Mouse (Mus musculus) WW6 (cell line): ENCODE measurements around the gene Wfdc16.
"Not testable (repeated sequence)": the region's sequence is repeated elsewhere in the genome, so short reads cannot be mapped to it uniquely, and the experiment has no call there.

ENCODE experiments used
- DNase-seq: peaks from one replicate; pipeline ENCODE4 v3.0.0-alpha.2; 2013; ENCODE audit warnings: low read depth, low spot score

Gene Wfdc16

DNA sequence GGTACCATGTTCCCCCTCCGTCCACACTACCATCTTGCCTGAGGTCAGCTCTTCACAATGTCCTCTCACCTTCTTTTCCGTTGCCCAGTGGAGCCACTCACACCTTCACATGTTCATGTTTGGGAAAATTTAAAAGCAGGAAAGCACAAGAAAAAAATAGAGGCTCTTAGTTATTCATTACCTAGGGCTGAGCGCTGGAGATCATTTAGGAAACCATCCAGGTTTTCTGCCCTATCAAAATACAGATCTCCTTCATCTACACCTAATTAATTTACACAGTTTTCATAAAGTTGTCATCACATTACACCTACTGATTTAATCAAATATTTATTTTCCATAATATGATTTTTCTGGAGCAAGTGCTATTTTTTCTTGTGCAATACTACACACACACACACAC, at the start of gene Wfdc16:
Gene Wfdc16, minus strand, starts transcription at position 101 of the 400 bp plus-strand sequence.
- no peak for DNase-seq

- DNase-seq = no peak
These were observed 46.2 kb upstream of the Wfdc16 start, which contains the start of gene Wfdc13 for GRCm38 (mm10) chr2:164684807-164685206. Gene Wfdc13 (plus strand): TSS chr2:164685107.

- no peak for DNase-seq
These were observed 41.3 kb upstream of the Wfdc16 start for GRCm38 (mm10) chr2:164679906-164680305.

GRCm38 (mm10) chr2:164678848-164679625, 40.4 kb upstream of the Wfdc16 start:
- peak; percentile 91 for DNase-seq

DNA sequence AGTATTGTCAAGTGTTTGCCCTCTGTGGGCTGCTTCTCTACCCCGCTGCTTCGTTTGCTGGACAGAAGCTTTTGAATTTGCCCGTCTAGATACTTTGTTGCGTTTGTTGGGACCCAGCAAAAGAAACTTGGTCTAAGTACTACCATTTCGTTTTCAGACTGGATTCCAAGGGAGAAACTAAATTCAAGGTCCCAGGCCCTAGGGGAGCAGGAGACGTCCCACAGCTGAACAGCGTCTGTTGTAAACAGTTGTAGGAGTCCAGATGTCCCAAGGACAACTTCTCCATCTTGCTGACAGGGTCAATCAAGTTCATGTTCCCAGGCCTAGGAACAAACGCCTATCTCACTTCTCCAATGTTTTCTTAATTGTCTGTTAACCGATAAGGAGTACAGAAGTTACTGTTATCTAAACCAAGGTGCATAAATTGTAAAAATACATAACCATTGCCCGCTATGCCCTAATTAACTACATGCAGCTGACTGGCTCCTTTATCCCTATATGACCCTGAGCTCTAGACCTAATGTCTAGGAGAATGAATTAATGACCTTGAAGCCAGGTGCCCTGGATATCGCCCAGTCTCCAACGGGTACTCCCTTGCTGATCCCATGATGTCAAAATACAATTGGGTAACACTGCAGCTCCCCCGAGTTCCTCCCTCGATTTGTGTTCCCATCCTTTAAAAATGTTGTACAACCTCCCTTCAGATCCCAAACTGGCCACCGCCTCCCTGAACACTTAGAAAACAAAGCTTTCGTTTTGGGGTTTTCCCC, 38.5 kb upstream of the Wfdc16 start:
- DNase-seq = no peak

DNA sequence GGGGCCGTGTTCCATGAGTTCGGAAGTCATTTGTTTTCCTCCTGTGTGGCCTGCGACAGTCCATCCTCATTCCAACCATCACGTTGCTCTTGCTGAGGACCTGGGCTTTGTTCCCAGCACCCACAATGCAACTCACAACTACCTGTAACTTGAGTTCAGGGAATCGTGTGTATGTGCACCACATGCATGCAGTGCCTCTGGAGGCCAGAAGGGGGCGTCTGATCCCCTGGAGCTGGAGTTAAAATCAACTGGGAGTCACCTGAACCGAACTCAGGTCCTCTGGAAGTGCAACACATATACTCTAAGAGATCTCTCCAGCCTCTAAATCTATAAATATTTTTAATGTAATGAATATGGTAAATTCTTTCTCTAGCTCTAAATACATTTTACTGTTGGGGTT, 37.5 kb upstream of the Wfdc16 start:
- no peak for DNase-seq

GRCm38 (mm10) chr2:164673987-164674386, 35.4 kb upstream of the Wfdc16 start, which contains the start of gene Wfdc11:
Gene Wfdc11 (minus strand): TSS chr2:164674087.
- no peak for DNase-seq

- no peak for DNase-seq
These were observed 32.3 kb upstream of the Wfdc16 start for GRCm38 (mm10) chr2:164670938-164671337.

- no peak for DNase-seq
These were observed 31.7 kb upstream of the Wfdc16 start for GRCm38 (mm10) chr2:164670261-164670660.

- DNase-seq = no peak
These were observed 26.3 kb upstream of the Wfdc16 start for GRCm38 (mm10) chr2:164664851-164665250.

- no peak for DNase-seq
These were observed 17.9 kb upstream of the Wfdc16 start, which contains the start of gene Wfdc9 for GRCm38 (mm10) chr2:164656483-164656882. Gene Wfdc9 (minus strand): TSS chr2:164656583.

- no peak for DNase-seq
These were observed 17.3 kb upstream of the Wfdc16 start, which contains the start of gene Wfdc10 for GRCm38 (mm10) chr2:164655858-164656257. Gene Wfdc10 (plus strand): TSS chr2:164656046.

DNA sequence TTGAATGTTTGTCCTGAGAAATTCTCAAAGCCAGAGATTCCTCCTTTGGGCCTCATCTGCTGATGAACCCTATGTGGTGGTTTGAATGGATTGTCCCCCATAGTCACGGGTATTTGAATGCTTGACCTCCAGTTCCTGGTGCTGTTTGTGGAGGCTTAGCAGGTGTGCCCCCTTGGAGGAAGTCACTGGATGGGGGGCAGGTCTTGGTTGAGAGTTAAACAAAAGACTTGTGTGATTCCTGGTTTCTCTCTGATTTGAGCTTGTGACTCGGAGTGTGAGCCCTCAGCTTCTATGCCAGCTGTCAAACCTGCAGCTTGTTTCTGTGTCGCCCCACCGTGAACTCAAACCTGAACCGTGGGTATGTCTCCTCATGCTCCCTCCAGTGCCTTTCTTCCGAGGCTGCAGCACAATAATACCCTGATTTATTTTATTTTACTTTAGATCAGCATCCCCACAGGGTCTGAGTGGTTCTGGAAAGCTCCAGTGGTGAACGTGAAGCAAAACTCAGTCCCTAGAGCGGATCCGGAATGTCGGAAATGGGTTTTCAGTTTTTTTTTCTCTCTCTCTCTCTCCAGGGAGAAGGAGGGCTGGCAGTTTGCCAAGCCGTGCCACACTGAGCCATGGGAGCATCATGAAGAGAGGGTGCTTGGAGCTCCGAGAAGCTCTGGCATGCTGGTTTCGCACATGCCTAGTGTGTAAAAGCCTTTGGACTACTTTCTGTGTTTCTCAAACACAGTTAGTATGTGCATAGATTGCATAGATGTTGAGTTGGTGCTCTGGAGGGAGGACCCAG, 3.5 kb upstream of the Wfdc16 start:
- no peak for DNase-seq

- no peak for DNase-seq
These were observed 2.5 kb upstream of the Wfdc16 start for GRCm38 (mm10) chr2:164641129-164641528.

DNA sequence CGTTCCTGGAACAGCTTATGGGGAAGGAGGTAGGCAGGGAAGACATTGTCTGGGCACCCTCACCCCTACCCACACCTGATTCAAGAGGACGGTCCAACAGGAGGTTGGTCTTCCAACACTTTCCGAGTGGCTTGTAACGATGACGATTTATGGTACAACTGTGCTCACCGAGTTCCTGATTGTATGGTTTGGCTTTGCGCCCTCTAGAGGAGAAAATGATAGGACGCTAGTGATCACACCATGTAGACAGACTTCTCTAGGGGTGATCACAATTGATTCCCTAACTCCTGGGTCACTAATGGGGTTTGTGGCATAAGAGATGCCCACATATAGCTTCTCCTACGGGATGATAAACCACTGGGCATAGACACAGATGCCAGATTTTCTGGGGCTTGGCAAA, 3.3 kb downstream of the Wfdc16 start:
- DNase-seq = no peak

- no peak for DNase-seq
These were observed 16.8 kb downstream of the Wfdc16 start for GRCm38 (mm10) chr2:164621775-164622174.

GRCm38 (mm10) chr2:164619050-164619449, 19.5 kb downstream of the Wfdc16 start:
- no peak for DNase-seq

DNA sequence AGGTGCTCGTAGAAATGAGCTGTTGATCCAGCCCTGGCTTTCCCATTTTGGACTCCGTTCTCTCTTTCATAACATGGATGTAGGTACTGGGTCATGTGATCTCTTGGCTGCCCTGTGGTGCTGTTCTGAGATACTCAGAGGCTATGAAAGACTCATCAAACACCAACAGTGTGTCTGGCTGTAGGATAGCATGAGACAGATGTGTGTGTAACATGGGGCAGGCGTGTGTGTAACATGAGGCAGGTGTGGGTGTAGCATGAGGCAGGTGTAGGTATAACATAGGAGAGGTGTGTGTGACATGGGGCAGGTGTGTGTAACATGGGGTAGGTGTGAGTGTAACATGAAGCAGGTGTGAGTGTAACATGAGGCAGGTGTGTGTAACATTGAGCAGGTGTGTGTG, 23.2 kb downstream of the Wfdc16 start:
- no peak for DNase-seq

DNA sequence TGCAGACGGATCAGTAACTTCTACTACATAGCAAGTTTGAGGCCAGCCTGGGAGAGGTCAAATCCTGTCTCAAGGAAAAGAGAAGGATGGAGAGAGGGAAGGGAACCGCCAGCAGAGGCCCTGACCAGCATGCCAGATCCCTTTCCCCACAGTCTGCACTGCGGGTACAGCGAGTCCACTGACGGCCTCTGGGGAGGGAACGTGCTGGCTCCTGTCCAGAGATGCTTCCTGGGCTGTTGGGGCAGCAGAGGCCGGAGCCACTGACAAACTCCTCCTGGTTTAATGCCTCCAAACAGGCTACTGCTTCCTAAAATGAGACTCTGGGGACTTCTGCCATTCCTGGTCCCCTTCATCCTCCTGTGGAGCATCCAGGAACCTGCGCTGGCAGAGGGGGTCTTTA, 25.1 kb downstream of the Wfdc16 start, which contains the start of the genes Wfdc6b and Wfdc8:
Gene Wfdc6b, plus strand, starts transcription at position 52 of the 400 bp plus-strand sequence.
Gene Wfdc8, minus strand, starts transcription at position 156 of the 400 bp plus-strand sequence.
- DNase-seq = not testable (repeated sequence)

DNA sequence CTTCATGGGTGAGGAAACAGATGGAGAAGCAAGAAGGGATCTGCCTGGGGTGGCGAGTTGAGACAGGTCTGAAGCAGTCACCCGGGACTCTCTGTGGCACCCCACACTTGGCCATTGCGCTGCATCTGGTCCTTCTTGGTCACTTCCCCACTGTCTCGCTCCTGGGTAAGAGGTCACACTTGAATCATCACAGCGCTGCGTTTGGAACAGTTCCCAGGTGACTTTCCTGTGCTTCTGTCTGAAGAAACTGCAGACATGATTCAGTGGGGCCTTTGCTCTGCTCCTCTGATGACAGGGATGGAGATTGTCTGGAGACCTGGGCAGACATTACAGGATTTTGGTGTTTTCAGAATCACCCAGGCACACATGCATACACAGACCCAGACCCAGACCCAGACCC, 29.8 kb downstream of the Wfdc16 start:
- DNase-seq = no peak

DNA sequence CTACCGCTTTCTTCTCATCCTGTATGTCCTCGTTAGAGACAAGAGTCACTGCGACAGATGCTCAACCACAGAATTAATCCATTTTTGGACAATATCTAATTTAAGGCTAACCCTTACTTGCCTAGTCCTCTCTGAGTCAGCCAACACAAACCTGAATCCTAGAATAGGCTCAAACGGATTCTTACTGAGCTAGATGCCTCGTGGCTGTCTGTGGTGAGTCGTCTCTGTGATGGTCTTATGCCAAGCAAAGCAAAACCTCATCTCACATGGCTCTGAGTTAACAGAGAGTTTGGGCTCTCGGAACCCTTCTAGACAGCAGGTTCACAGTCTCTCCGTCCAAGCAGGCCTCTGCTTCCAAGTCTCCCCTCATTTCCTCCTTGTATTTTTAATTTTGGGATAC, 34.2 kb downstream of the Wfdc16 start:
- DNase-seq = no peak

DNA sequence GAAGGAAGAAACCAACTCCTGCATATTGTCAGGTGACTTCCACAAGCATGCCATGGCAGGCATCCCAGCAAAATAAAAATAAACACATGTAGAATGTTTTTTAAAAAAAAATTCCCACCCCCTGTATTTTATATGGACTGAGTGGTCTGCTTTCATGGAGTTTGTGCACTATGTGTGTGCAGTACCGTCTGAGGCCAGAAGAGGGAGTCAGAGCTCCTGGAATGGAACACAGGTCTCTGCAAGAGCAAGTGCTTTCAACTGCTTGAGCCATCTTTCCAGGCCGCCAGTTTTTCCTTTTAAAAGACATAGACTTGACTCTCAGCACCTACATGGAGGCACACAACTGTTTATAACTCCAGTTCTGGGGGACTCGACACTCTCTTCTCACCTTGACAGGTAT, 35.1 kb downstream of the Wfdc16 start:
- DNase-seq = no peak
